Mouse (Mus musculus): ENCODE measurements around the gene Gm10282. TPM values are rescaled to one million over a fixed set of nuclear protein-coding genes. Genes with fewer than 3 reads are reported as not detected.

The Gm10282 gene
- polyA plus RNA-seq, 1 experiment = not detected

DNA sequence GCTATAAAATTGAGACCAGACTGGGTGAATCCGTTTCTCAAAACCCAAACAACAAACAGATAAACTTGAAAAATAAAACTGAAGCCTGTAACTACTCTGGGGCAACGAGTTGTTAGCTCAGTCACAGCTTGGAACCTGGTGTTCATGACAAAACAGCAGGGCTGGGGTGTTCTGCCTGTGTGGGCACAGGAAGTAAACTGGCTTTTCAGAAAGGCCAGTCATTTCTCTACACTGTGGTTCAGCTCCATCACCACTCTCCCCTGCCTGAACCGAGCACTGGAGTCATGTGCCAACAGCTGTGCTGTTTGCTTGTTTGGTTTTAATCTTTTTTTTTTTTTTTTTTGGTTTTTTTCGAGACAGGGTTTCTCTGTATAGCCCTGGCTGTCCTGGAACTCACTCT, 38.7 kb upstream of the Gm10282 start:
- Histone ChIP-seq H3K4me1 (ENCODE audit: control insufficient read depth, insufficient read depth, low read length) (peaks cover 8% of the 10 kb centered on the region; the same call in 1 of the 2 replicates), H3K27ac (ENCODE audit: insufficient read depth, low read depth, low read length) (no peak overlapping the region), H3K4me3 (ENCODE audit: insufficient read depth, low read length) (no peak overlapping the region)
- TF ChIP-seq CTCF (IDR thresholded peaks at IDR 0.05; ENCODE audit: low read depth, low read length) (no peak), POLR2A (IDR thresholded peaks at IDR 0.05; ENCODE audit: borderline replicate concordance, low read depth, low read length) (no peak)

DNA sequence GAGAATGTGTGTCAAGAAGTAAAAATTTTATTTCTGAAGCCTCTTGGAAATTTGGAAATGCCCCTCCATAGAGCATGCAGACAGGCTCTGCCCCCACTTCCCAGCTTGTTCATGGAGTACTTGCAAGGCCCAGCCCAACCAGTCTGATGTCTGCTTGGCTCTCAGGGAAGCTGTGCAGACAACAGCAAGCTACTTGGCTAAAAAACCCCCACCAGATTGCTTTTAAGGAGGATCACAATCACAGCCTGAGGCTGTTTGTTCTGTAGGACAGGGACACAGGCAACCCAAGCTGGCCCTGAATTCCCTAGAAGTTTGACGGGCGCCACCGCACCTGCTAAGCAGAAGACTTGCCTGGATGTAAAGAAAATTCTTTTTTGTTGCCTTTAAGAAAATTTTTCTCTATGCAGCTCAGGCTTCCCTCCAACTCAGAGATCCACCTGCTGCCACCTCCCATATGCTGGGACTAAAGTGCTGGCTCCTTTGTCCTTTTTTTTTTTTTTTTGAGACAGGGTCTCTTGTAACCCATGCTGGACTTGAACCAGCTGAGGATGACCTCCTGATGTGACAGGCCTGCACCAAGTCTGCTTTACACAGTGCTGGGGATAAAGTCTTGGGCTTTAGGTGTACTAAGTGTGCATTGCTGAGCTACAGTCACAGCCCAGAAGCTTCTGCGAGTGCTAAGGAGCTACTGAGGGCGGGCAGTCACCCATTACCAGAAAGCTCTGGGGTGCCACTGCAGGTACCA, 37.7 kb upstream of the Gm10282 start:
- no peak overlapping the region for H3K27ac ChIP-seq (ENCODE audit: insufficient read depth, low read depth, low read length)
- H3K4me3 ChIP-seq (ENCODE audit: insufficient read depth, low read length) = no peak overlapping the region
- H3K4me1 ChIP-seq (ENCODE audit: control insufficient read depth, insufficient read depth, low read length) = no peaks in the 10 kb centered on the region; the same call in 1 of the 2 replicates
- TF ChIP-seq POLR2A (IDR thresholded peaks at IDR 0.05; ENCODE audit: borderline replicate concordance, low read depth, low read length) = no peak
- no peak for TF ChIP-seq CTCF (IDR thresholded peaks at IDR 0.05; ENCODE audit: low read depth, low read length)

- no peak overlapping the region for H3K27ac ChIP-seq (ENCODE audit: insufficient read depth, low read depth, low read length)
- peaks cover 5% of the 10 kb centered on the region; the same call in 1 of the 2 replicates for H3K4me1 ChIP-seq (ENCODE audit: control insufficient read depth, insufficient read depth, low read length)
- TF ChIP-seq CTCF (IDR thresholded peaks at IDR 0.05; ENCODE audit: low read depth, low read length) (no peak), POLR2A (IDR thresholded peaks at IDR 0.05; ENCODE audit: borderline replicate concordance, low read depth, low read length) (no peak)
- H3K4me3 ChIP-seq (ENCODE audit: insufficient read depth, low read length) = no peak overlapping the region
Measured at GRCm38 (mm10) chr8:72337034-72337433, 32.0 kb upstream of the Gm10282 start.

- no peak overlapping the region for H3K27ac ChIP-seq (ENCODE audit: insufficient read depth, low read depth, low read length)
- H3K4me3 ChIP-seq (ENCODE audit: insufficient read depth, low read length) = no peak overlapping the region
- H3K4me1 ChIP-seq (ENCODE audit: control insufficient read depth, insufficient read depth, low read length) = peaks cover 7% of the 10 kb centered on the region; the same call in 1 of the 2 replicates
- no peak for TF ChIP-seq POLR2A (IDR thresholded peaks at IDR 0.05; ENCODE audit: borderline replicate concordance, low read depth, low read length)
Measured at GRCm38 (mm10) chr8:72336273-72336672, 31.2 kb upstream of the Gm10282 start.

DNA sequence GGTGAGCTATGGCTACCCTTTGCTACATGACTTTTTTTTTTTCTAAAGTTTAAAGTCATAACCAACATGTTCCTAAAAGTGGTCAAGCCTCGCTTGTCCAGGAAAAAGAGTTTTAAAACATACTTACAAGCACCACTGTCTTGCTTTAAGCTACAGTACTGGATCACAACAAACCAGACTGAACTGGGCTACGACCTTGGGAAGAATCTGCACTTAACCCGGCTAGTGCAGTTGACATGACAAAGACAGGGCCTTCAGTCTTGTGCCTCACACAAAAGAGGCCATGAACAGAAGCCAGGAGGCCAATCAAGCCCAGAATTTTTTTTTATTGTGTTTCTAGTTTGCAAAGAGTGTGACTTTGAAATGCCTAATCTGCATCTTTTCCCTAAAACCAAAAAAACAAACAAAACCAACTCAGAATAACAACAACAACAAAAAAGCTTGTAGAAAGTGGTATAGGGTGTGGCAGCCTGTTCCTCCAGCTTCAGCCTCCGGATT, 29.1 kb upstream of the Gm10282 start:
- TF ChIP-seq CTCF (IDR thresholded peaks at IDR 0.05; ENCODE audit: low read depth, low read length) (no peak), POLR2A (IDR thresholded peaks at IDR 0.05; ENCODE audit: borderline replicate concordance, low read depth, low read length) (no peak)
- Histone ChIP-seq H3K4me1 (ENCODE audit: control insufficient read depth, insufficient read depth, low read length) (peaks cover 11% of the 10 kb centered on the region), H3K27ac (ENCODE audit: insufficient read depth, low read depth, low read length) (no peak overlapping the region), H3K4me3 (ENCODE audit: insufficient read depth, low read length) (no peak overlapping the region)

- no peak overlapping the region for H3K27ac ChIP-seq (ENCODE audit: insufficient read depth, low read depth, low read length)
- no peak overlapping the region for H3K4me3 ChIP-seq (ENCODE audit: insufficient read depth, low read length)
- TF ChIP-seq CTCF (IDR thresholded peaks at IDR 0.05; ENCODE audit: low read depth, low read length) (no peak), POLR2A (IDR thresholded peaks at IDR 0.05; ENCODE audit: borderline replicate concordance, low read depth, low read length) (no peak)
- peaks cover 11% of the 10 kb centered on the region for H3K4me1 ChIP-seq (ENCODE audit: control insufficient read depth, insufficient read depth, low read length)
Measured at GRCm38 (mm10) chr8:72333429-72334143, 28.5 kb upstream of the Gm10282 start.

- Histone ChIP-seq H3K4me3 (ENCODE audit: insufficient read depth, low read length) (no peak overlapping the region), H3K27ac (ENCODE audit: insufficient read depth, low read depth, low read length) (no peak overlapping the region), H3K4me1 (ENCODE audit: control insufficient read depth, insufficient read depth, low read length) (peaks cover 10% of the 10 kb centered on the region)
- no peak for TF ChIP-seq CTCF (IDR thresholded peaks at IDR 0.05; ENCODE audit: low read depth, low read length)
- TF ChIP-seq POLR2A (IDR thresholded peaks at IDR 0.05; ENCODE audit: borderline replicate concordance, low read depth, low read length) = no peak
Measured at GRCm38 (mm10) chr8:72331631-72332030, 26.6 kb upstream of the Gm10282 start.

- H3K4me1 ChIP-seq (ENCODE audit: control insufficient read depth, insufficient read depth, low read length) = peaks cover 6% of the 10 kb centered on the region; the same call in 1 of the 2 replicates
- H3K27ac ChIP-seq (ENCODE audit: insufficient read depth, low read depth, low read length) = no peak overlapping the region
- TF ChIP-seq POLR2A (IDR thresholded peaks at IDR 0.05; ENCODE audit: borderline replicate concordance, low read depth, low read length) (no peak), CTCF (IDR thresholded peaks at IDR 0.05; ENCODE audit: low read depth, low read length) (no peak)
- H3K4me3 ChIP-seq (ENCODE audit: insufficient read depth, low read length) = no peak overlapping the region
Measured at GRCm38 (mm10) chr8:72330806-72331516, 25.9 kb upstream of the Gm10282 start.

GRCm38 (mm10) chr8:72329116-72329515, 24.1 kb upstream of the Gm10282 start:
- peaks cover 20% of the 10 kb centered on the region for H3K4me1 ChIP-seq (ENCODE audit: control insufficient read depth, insufficient read depth, low read length)
- TF ChIP-seq CTCF (IDR thresholded peaks at IDR 0.05; ENCODE audit: low read depth, low read length) = no peak
- no peak for TF ChIP-seq POLR2A (IDR thresholded peaks at IDR 0.05; ENCODE audit: borderline replicate concordance, low read depth, low read length)

More at GRCm38 (mm10) chr8:72329116-72329515, 24.1 kb upstream of the Gm10282 start:
- H3K4me3 ChIP-seq (ENCODE audit: insufficient read depth, low read length) = no peak overlapping the region
- H3K27ac ChIP-seq (ENCODE audit: insufficient read depth, low read depth, low read length) = no peak overlapping the region
